In genomic region chr9:58496470-58497182, GRCm38 (mm10) we compare ENCODE assay signal across 11 mouse cellular contexts. TPM values are rescaled to one million over a fixed set of nuclear protein-coding genes. Genes with fewer than 3 reads are reported as not detected.
A peak's percentile ranks its signal among the peaks of the same experiment; 100 is the strongest.
DNase-seq lines count a peak whose midpoint lies in the region; ATAC-seq and TF ChIP-seq lines count a peak whose summit lies in the region.
"Had no signal": no experiment of that assay in that cellular context is flagged by ENCODE, and none has a peak within 500 bp of the region (broad histone marks: within the 10 kb centered on the region; RNA-seq: fewer than 3 reads in every experiment).

No protein-coding gene starts in this region.

- H3K4me1 ChIP-seq in lung, postnatal 0 days (ENCODE audit: insufficient read depth, low read depth, low read length) = no peaks in the 10 kb centered on the region
- H3K4me1 ChIP-seq in cortical plate, adult 2 months (ENCODE audit: control insufficient read depth, insufficient read depth, low read length) = peaks cover 18% of the 10 kb centered on the region
- H3K4me1 ChIP-seq in intestine, embryonic 16.5 days (ENCODE audit: control insufficient read depth, insufficient read depth, low read length) = no peaks in the 10 kb centered on the region

- H3K27ac ChIP-seq in lung, postnatal 0 days (ENCODE audit: low read length) = no peak overlapping the region
- no peak overlapping the region for H3K27ac ChIP-seq in cortical plate, adult 2 months (ENCODE audit: insufficient read depth, low read length)
- H3K27ac ChIP-seq in intestine, embryonic 16.5 days (ENCODE audit: low read length) = no peak overlapping the region
- H3K27ac ChIP-seq: macrophage had no signal

- H3K36me3 ChIP-seq in lung, postnatal 0 days (ENCODE audit: insufficient read depth, low read length) = no peaks in the 10 kb centered on the region
- no peaks in the 10 kb centered on the region for H3K36me3 ChIP-seq in intestine, embryonic 16.5 days (ENCODE audit: control insufficient read depth, insufficient read depth, low read length)
- H3K36me3 ChIP-seq: G1E had no signal

- H3K27me3 ChIP-seq in lung, postnatal 0 days (replicated peaks; ENCODE audit: insufficient read depth, low read length) = no peaks in the 10 kb centered on the region
- no peaks in the 10 kb centered on the region for H3K27me3 ChIP-seq in intestine, embryonic 16.5 days (replicated peaks; ENCODE audit: control insufficient read depth, insufficient read depth, low read length)

- no peak overlapping the region for H3K4me2 ChIP-seq in lung, postnatal 0 days (replicated peaks; ENCODE audit: low read depth, low read length)
- no peak overlapping the region for H3K4me2 ChIP-seq in intestine, embryonic 16.5 days (ENCODE audit: low read depth, low read length)

- no peak for TF ChIP-seq POLR2A in cortical plate, adult 2 months (IDR thresholded peaks at IDR 0.05; ENCODE audit: extremely low read depth, insufficient read depth, low read length)

- WGBS in lung, postnatal 0 days = 28% methylated on average over 4 of the region's 4 CpGs
- 30% methylated on average over 4 of the region's 4 CpGs for WGBS in intestine, embryonic 16.5 days

- intact Hi-C loops in heart, postnatal 10 days (cut with DNase I) = loop anchor here (10.0 kb wide), 1 partner anchor 162 kb away; no protein-coding TSS in a partner anchor

- no peak for ATAC-seq in lung, postnatal 0 days
- ATAC-seq in granulocyte monocyte progenitor cell, adult 5-6 weeks (replicated peaks; ENCODE audit: poor library complexity, severe bottlenecking) = no peak; the same call in 1 of the 2 replicates
- ATAC-seq in intestine, embryonic 16.5 days = no peak
- ATAC-seq: hindbrain, embryonic 16.5 days had no signal

- no peak overlapping the region for H3K9ac ChIP-seq in lung, postnatal 0 days (replicated peaks; ENCODE audit: low read depth)
- no peak overlapping the region for H3K9ac ChIP-seq in intestine, embryonic 16.5 days (ENCODE audit: low read depth, low read length)

- DNase-seq in heart, postnatal 10 days = peak; percentile 22 to 32
- DNase-seq in heart, postnatal 4 days = no peak
- no peak for DNase-seq in lung, postnatal 0 days (ENCODE audit: low spot score)
- no peak for DNase-seq in lung, postnatal 36 days
- peak; percentile 54 for DNase-seq in MN1 (ENCODE audit: low spot score)

- H3K9me3 ChIP-seq in lung, postnatal 0 days (ENCODE audit: low read length) = no peaks in the 10 kb centered on the region
- no peaks in the 10 kb centered on the region for H3K9me3 ChIP-seq in intestine, embryonic 16.5 days (ENCODE audit: control insufficient read depth, low read length)
- H3K9me3 ChIP-seq: G1E had no signal

- no peak for TF ChIP-seq EP300 in lung, postnatal 0 days (IDR thresholded peaks at IDR 0.05)

- H3K4me3 ChIP-seq in lung, postnatal 0 days (ENCODE audit: low read depth, low read length) = no peak overlapping the region
- H3K4me3 ChIP-seq in cortical plate, adult 2 months (ENCODE audit: insufficient read depth, low read length) = no peak overlapping the region
- no peak overlapping the region for H3K4me3 ChIP-seq in intestine, embryonic 16.5 days (ENCODE audit: low read length)

- peak; percentile 33 for TF ChIP-seq CTCF in lung, postnatal 0 days (IDR thresholded peaks at IDR 0.05)
- TF ChIP-seq CTCF in cortical plate, adult 2 months (IDR thresholded peaks at IDR 0.05; ENCODE audit: extremely low read depth, insufficient read depth, low read length) = peak; percentile 42; the same call in 1 of the 2 replicates

RNA-seq across cellular contexts. Expression of gene Insyn1, which starts 8.2 kb away (rescaled TPM):
- 10 to 100 TPM; 11.0 to 11.4 TPM for total RNA-seq in heart, postnatal 10 days (2021)
- total RNA-seq in heart, postnatal 4 days (2021) = 10 to 100 TPM; 10.9 to 12.6 TPM
- 1.0 and 1.2 TPM in 2 replicates for polyA plus RNA-seq in lung, postnatal 0 days (2015; fragmentation: Nextera tagmentation; extraction: Ambion mirVana)
- polyA plus RNA-seq in cortical plate, adult 2 months (2012; rRNA removed) = 130 and 143 TPM in 2 replicates
- total RNA-seq in granulocyte monocyte progenitor cell, adult 5-6 weeks (2014; fragmentation: Nextera tagmentation) = not detected in 2 replicates
- not detected in 2 replicates for total RNA-seq in granulocyte monocyte progenitor cell, adult 5-6 weeks (2017)
- polyA plus RNA-seq in intestine, embryonic 16.5 days (2015; fragmentation: Nextera tagmentation; extraction: Ambion mirVana) = 0.35 and 0.62 TPM in 2 replicates
- polyA plus RNA-seq: G1E, macrophage had no signal

RNA-seq across cellular contexts. Expression of gene Cd276, which starts 58.6 kb away (rescaled TPM):
- total RNA-seq in heart, postnatal 10 days (2021) = 10 to 100 TPM; 29.8 to 30.6 TPM
- total RNA-seq in heart, postnatal 4 days (2021) = 10 to 100 TPM; 35.9 to 39.8 TPM
- 9.9 and 10.7 TPM in 2 replicates for polyA plus RNA-seq in lung, postnatal 0 days (2015; fragmentation: Nextera tagmentation; extraction: Ambion mirVana)
- polyA plus RNA-seq in cortical plate, adult 2 months (2012; rRNA removed) = 9.0 and 9.2 TPM in 2 replicates
- not detected in 2 replicates for total RNA-seq in granulocyte monocyte progenitor cell, adult 5-6 weeks (2014; fragmentation: Nextera tagmentation)
- total RNA-seq in granulocyte monocyte progenitor cell, adult 5-6 weeks (2017) = not detected in 2 replicates
- polyA plus RNA-seq in intestine, embryonic 16.5 days (2015; fragmentation: Nextera tagmentation; extraction: Ambion mirVana) = 17.9 and 18.1 TPM in 2 replicates

Comparison
In these comparisons a context has a peak if more than half of its experiments do, and no peak if none do; other contexts are left out.
1. DNase-seq: peak in heart, postnatal 10 days (2 of 2) and MN1 (single experiment); none in heart, postnatal 4 days (single experiment), lung, postnatal 0 days (single experiment) and lung, postnatal 36 days (single experiment).
2. RNA of gene Insyn1, which starts 8.2 kb away (total RNA-seq): 10.9 to 12.6 TPM in heart, postnatal 4 days and 11.0 to 11.4 TPM in heart, postnatal 10 days; not detected in granulocyte monocyte progenitor cell, adult 5-6 weeks; every median in the first group is over 10 times any median in the second.
3. RNA of gene Cd276, which starts 58.6 kb away (total RNA-seq): 35.9 to 39.8 TPM in heart, postnatal 4 days and 29.8 to 30.6 TPM in heart, postnatal 10 days; not detected in granulocyte monocyte progenitor cell, adult 5-6 weeks; every median in the first group is over 10 times any median in the second.